Mouse (Mus musculus): ENCODE results near the gene Dnaaf1. TPM values are rescaled to one million over a fixed set of nuclear protein-coding genes. Genes with fewer than 3 reads are reported as not detected.
A peak's percentile ranks its signal among the peaks of the same experiment; 100 is the strongest.

Dnaaf1 gene
- polyA plus RNA-seq, 1 experiment from 2014 or later, result 2.6 TPM

DNA sequence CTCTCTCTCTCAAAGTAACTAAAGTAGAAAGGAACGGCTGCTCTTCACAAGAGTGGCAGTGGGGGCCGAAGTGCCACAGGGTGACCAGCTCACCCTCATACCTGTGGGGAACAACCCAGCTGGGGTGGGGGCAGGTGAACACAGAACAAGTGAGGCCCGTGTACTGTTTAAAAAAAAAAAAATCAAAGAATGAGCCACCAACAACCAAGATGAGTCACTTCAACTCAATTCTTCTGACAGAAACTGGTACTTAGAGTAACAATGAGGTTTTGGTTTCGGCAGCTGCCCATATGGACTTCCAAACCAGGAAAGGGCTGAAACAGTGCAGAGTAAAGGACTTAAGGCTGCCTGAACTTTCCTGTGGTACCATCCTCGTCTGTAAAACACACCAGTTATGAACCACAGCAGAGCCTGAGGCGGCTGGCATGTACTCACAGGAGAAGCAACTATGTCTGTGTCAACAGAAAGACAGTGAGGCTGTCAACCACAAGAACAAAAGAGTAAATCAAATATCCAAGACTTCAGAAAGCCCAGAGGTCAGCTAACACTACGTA, 26.4 kb upstream of the Dnaaf1 start:
- peaks cover 14% of the 10 kb centered on the region for H3K36me3 ChIP-seq (ENCODE audit: control insufficient read depth, insufficient read depth, low read length)
- H3K9me3 ChIP-seq (ENCODE audit: control insufficient read depth, low read length), result no peaks in the 10 kb centered on the region
- WGBS, result 69% methylated on average over 7 of the region's 7 CpGs
- no peak overlapping the region for H3K9ac ChIP-seq (ENCODE audit: low read depth, low read length)
- no peak for ATAC-seq
- no peak overlapping the region for H3K4me3 ChIP-seq (ENCODE audit: low read length)
- peaks cover 20% of the 10 kb centered on the region for H3K4me1 ChIP-seq (ENCODE audit: control insufficient read depth, insufficient read depth, low read length)
- H3K27me3 ChIP-seq (replicated peaks; ENCODE audit: control insufficient read depth, insufficient read depth, low read length), result no peaks in the 10 kb centered on the region
- no peak overlapping the region for H3K27ac ChIP-seq (ENCODE audit: low read length)
- H3K4me2 ChIP-seq (ENCODE audit: low read depth, low read length), result no peak overlapping the region

DNA sequence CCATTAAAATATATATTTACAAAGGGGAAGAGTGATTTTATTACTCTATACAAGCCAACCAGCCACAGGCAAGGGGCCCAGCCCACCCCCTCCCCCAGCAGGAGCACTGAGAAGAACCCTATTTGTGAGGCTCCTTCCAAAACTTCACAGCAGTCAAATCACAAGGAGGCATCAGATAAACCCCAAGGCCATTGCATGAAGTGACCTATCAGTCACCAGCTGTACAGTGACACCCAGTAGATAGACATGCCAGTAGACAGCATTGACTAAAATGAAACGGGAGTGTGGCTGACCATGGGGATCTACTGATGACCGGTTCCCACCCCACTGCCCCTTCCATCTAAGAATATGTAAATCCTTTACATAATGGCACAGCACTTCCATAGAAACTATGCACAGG, 22.1 kb upstream of the Dnaaf1 start:
- no peaks in the 10 kb centered on the region for H3K9me3 ChIP-seq (ENCODE audit: control insufficient read depth, low read length)
- peaks cover 45% of the 10 kb centered on the region for H3K4me1 ChIP-seq (ENCODE audit: control insufficient read depth, insufficient read depth, low read length)
- H3K9ac ChIP-seq (ENCODE audit: low read depth, low read length), result no peak overlapping the region
- no peak overlapping the region for H3K4me2 ChIP-seq (ENCODE audit: low read depth, low read length)
- no peaks in the 10 kb centered on the region for H3K27me3 ChIP-seq (replicated peaks; ENCODE audit: control insufficient read depth, insufficient read depth, low read length)
- no peaks in the 10 kb centered on the region for H3K36me3 ChIP-seq (ENCODE audit: control insufficient read depth, insufficient read depth, low read length)
- 76% methylated on average over 2 of the region's 2 CpGs for WGBS
- no peak overlapping the region for H3K4me3 ChIP-seq (ENCODE audit: low read length)
- H3K27ac ChIP-seq (ENCODE audit: low read length), result no peak overlapping the region
- no peak for ATAC-seq

DNA sequence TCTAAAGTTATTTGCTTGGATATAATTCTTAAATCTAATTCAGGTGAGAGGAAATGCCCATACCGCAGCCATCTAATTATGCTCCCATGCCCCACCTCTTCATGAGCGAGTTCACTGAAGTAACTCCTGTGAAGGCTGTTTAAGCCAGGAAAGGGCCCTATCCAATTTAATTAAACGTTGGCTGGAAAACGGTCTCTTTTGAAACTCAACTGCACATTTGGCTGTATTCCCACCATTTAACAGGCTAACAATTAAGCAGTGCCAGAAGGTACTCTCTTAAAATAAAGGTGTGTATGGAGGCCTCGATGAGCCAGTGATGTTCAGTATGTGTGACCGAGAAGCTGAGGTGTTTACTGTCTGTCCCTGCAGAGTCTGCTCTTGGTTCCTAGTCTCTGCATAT, 19.2 kb upstream of the Dnaaf1 start:
- ATAC-seq, result no peak
- Histone ChIP-seq H3K4me1 (ENCODE audit: control insufficient read depth, insufficient read depth, low read length) (peaks cover 45% of the 10 kb centered on the region), H3K27ac (ENCODE audit: low read length) (no peak overlapping the region), H3K4me3 (ENCODE audit: low read length) (no peak overlapping the region), H3K4me2 (ENCODE audit: low read depth, low read length) (no peak overlapping the region), H3K27me3 (replicated peaks; ENCODE audit: control insufficient read depth, insufficient read depth, low read length) (no peaks in the 10 kb centered on the region), H3K9ac (ENCODE audit: low read depth, low read length) (no peak overlapping the region), H3K9me3 (ENCODE audit: control insufficient read depth, low read length) (no peaks in the 10 kb centered on the region), H3K36me3 (ENCODE audit: control insufficient read depth, insufficient read depth, low read length) (no peaks in the 10 kb centered on the region)
- WGBS, result 84% methylated on average over 6 of the region's 6 CpGs

DNA sequence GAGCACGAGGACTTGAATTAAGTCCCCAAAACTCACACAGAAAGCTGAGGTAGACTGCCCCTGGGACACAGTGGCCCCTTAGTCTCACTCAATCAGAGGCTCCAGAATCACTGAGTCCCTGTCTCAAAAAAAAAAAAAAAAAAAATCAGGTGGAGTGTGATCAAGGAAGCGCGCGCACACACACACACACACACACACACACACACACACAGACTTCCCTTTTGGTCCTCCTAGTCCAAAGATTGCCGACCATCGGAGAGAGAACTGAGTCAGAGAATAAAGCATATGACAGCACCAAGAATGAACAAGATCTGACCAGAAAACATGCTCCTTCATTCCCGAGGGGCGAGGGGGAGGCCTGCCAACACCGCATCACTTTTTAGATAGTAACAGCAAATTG, 17.9 kb upstream of the Dnaaf1 start:
- H3K4me1 ChIP-seq (ENCODE audit: control insufficient read depth, insufficient read depth, low read length), result peaks cover 35% of the 10 kb centered on the region
- no peak overlapping the region; the same call in 1 of the 2 replicates for H3K27ac ChIP-seq (ENCODE audit: low read length)
- peak overlapping the region; percentile 77 for H3K4me3 ChIP-seq (ENCODE audit: low read length)
- peak overlapping the region; percentile 90 for H3K9ac ChIP-seq (ENCODE audit: low read depth, low read length)
- no peaks in the 10 kb centered on the region for H3K36me3 ChIP-seq (ENCODE audit: control insufficient read depth, insufficient read depth, low read length)
- no peak for ATAC-seq
- 71% methylated on average over 9 of the region's 9 CpGs for WGBS
- H3K4me2 ChIP-seq (ENCODE audit: low read depth, low read length), result peak overlapping the region; percentile 78
- no peaks in the 10 kb centered on the region for H3K27me3 ChIP-seq (replicated peaks; ENCODE audit: control insufficient read depth, insufficient read depth, low read length)
- H3K9me3 ChIP-seq (ENCODE audit: control insufficient read depth, low read length), result no peaks in the 10 kb centered on the region

DNA sequence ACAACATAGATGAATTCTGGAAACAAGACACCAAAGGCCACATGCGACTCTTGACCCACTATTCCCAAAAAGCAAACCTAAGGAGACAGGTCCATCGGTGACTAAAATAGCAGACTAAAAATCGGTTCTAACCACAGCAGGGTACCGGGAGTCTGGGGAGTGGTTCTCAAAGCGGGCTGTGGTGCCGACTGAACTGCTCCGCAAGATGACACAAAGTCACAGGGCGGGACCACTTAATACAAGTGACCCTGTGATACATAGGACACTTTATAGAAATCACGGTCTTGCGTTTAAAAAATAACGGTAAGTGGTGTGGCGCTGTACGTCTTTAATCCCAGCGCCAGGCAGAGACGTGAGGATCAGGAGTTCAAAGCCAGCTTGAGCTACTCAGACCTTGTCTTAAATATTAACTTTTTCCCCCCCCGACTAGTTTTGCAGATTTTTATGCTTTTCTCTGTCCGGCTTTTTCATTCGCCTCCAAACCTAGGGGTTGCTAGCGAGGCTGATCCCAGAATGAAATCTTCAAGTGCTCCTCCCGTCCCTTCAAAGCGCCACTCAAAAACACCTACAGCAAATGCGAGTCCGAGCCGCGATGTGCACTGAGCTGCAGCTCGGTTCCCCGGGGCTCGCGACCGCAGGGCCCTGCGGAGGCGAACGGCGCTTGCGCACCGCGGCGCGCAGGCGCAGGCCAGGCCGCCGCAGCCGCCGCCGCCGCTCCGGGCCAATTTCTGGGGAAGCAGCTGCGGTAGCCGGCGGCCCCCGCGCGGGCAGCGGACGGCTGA, 17.0 kb upstream of the Dnaaf1 start:
- peak overlapping the region; percentile 77 for H3K4me3 ChIP-seq (ENCODE audit: low read length)
- peak overlapping the region; percentile 78 for H3K4me2 ChIP-seq (ENCODE audit: low read depth, low read length)
- peaks cover 27% of the 10 kb centered on the region for H3K4me1 ChIP-seq (ENCODE audit: control insufficient read depth, insufficient read depth, low read length)
- no peaks in the 10 kb centered on the region for H3K36me3 ChIP-seq (ENCODE audit: control insufficient read depth, insufficient read depth, low read length)
- under 1% methylated on average over 55 of the region's 55 CpGs for WGBS
- H3K9ac ChIP-seq (ENCODE audit: low read depth, low read length), result peak overlapping the region; percentile 90
- peak overlapping the region; percentile 89 for H3K27ac ChIP-seq (ENCODE audit: low read length)
- ATAC-seq, result peak; percentile 93
- no peaks in the 10 kb centered on the region for H3K27me3 ChIP-seq (replicated peaks; ENCODE audit: control insufficient read depth, insufficient read depth, low read length)
- H3K9me3 ChIP-seq (ENCODE audit: control insufficient read depth, low read length), result no peaks in the 10 kb centered on the region

DNA sequence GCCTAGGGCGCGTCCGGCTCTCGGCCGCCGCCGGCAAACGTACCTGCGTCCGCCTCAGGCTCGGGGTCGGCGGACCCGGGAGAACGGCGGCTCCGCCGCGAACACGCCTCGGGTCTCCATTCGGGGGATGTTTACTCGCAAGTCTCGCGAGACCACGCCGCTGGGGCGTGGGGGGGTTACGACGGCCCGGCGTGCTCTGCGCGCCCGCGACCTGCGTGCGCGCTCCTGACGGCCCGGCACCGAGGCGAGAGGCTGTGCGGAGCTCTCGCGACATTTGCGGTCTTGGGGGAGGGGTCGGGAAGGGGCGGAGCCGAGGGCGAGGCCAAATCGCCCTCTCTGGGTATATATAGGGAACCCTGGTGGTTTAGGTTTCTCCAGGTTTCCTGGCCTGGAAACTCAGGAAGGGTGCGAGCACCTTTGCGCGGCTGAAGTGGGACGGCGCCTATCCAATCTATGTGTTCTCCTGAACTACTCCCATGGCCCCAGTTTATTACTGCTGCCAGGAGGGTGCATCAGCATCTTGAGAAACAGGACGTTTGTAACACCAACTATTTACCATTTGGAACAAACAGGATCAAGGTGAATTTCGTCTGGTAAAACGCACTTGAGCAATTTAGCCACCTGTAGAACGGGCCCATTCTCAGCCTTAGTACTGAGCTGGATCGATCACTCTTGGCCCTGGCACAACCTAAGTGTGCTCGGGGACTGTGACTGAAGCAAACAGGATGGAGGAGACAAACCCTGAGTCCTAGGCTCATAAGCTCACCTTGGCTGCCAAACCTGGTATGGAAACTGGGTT, 16.2 kb upstream of the Dnaaf1 start, which contains the start of gene Mbtps1:
Gene Mbtps1 (minus strand): TSS at position 133 of the 799 bp plus-strand sequence.
- Histone ChIP-seq H3K4me1 (ENCODE audit: control insufficient read depth, insufficient read depth, low read length) (peaks cover 23% of the 10 kb centered on the region), H3K27ac (ENCODE audit: low read length) (peak within 1 kb of the TSS; percentile 89), H3K4me3 (ENCODE audit: low read length) (peak within 1 kb of the TSS; percentile 77), H3K27me3 (replicated peaks; ENCODE audit: control insufficient read depth, insufficient read depth, low read length) (no peaks in the 10 kb centered on the region), H3K9ac (ENCODE audit: low read depth, low read length) (peak within 1 kb of the TSS; percentile 90), H3K36me3 (ENCODE audit: control insufficient read depth, insufficient read depth, low read length) (no peaks in the 10 kb centered on the region), H3K9me3 (ENCODE audit: control insufficient read depth, low read length) (no peaks in the 10 kb centered on the region), H3K4me2 (ENCODE audit: low read depth, low read length) (peak within 1 kb of the TSS; percentile 78)
- peak; percentile 95 for ATAC-seq
- 5% methylated on average over 63 of the region's 63 CpGs for WGBS

DNA sequence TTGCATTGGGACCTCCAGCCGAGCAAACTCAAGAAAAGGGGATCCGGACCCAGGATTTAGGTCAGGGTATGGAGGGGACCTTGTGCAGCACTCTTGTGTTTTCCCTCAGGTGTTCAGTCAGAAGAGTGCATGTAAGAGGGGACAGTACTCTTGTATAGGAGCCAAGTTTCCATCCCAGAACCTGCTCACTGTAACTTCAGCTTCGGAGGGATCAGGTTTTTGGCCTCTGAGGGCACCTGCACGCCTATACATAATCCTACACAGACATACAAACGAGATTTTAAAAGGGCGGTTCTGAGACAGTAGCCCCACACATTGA, 15.7 kb upstream of the Dnaaf1 start:
- H3K36me3 ChIP-seq (ENCODE audit: control insufficient read depth, insufficient read depth, low read length), result no peaks in the 10 kb centered on the region
- no peak for ATAC-seq
- H3K9me3 ChIP-seq (ENCODE audit: control insufficient read depth, low read length), result no peaks in the 10 kb centered on the region
- no peaks in the 10 kb centered on the region for H3K27me3 ChIP-seq (replicated peaks; ENCODE audit: control insufficient read depth, insufficient read depth, low read length)
- peak overlapping the region; percentile 77 for H3K4me3 ChIP-seq (ENCODE audit: low read length)
- peaks cover 18% of the 10 kb centered on the region for H3K4me1 ChIP-seq (ENCODE audit: control insufficient read depth, insufficient read depth, low read length)
- peak overlapping the region; percentile 65 for H3K4me2 ChIP-seq (ENCODE audit: low read depth, low read length)
- H3K27ac ChIP-seq (ENCODE audit: low read length), result peak overlapping the region; percentile 62; the same call in 1 of the 2 replicates
- 90% methylated on average over 6 of the region's 6 CpGs for WGBS
- peak overlapping the region; percentile 68 for H3K9ac ChIP-seq (ENCODE audit: low read depth, low read length)

DNA sequence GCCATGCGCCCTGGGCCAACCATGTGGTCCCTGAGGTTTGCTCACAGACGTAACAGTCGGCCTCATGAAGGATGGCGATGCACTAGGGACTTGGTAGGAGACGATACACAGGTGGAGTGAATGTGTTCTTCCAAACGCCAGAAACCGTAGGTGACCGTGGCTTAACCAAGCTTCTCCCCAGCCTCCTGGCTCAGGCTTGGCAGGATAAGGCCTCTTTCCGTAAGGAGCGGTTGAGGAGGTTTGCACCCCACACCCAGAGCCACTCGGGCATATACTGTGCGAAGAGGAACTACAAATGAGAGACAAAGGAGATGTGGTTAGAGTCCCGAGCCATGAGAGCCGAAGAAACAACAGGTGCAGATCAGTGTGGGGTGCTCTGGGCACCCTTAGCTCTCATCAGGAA, 11.2 kb upstream of the Dnaaf1 start:
- no peaks in the 10 kb centered on the region; the same call in 1 of the 2 replicates for H3K4me1 ChIP-seq (ENCODE audit: control insufficient read depth, insufficient read depth, low read length)
- WGBS, result 88% methylated on average over 14 of the region's 14 CpGs
- ATAC-seq, result no peak
- H3K4me3 ChIP-seq (ENCODE audit: low read length), result no peak overlapping the region
- H3K27ac ChIP-seq (ENCODE audit: low read length), result no peak overlapping the region
- no peaks in the 10 kb centered on the region for H3K9me3 ChIP-seq (ENCODE audit: control insufficient read depth, low read length)
- H3K36me3 ChIP-seq (ENCODE audit: control insufficient read depth, insufficient read depth, low read length), result peaks cover 10% of the 10 kb centered on the region; the same call in 1 of the 2 replicates
- no peak overlapping the region for H3K4me2 ChIP-seq (ENCODE audit: low read depth, low read length)
- no peak overlapping the region for H3K9ac ChIP-seq (ENCODE audit: low read depth, low read length)
- H3K27me3 ChIP-seq (replicated peaks; ENCODE audit: control insufficient read depth, insufficient read depth, low read length), result no peaks in the 10 kb centered on the region

DNA sequence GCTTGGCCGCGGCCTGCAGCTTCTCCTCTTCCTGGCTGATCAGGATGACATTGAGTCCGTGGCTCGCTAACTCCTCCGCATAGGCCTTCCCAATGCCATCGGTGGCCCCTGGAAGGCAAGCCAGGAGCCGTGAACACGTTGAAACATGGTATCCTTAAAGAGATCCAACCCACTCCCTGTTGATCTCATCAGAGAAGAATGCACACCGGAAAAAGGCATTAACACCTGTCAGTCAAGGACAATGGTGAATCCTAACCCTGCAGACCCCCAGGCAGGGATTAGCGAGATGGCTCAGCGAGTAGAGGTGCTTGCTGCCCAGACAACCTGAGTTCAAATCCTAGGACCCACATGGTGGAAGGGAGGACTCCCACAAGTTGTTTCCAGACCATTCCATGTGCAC, 8.7 kb upstream of the Dnaaf1 start:
- Histone ChIP-seq H3K4me2 (ENCODE audit: low read depth, low read length) (no peak overlapping the region), H3K4me3 (ENCODE audit: low read length) (no peak overlapping the region), H3K4me1 (ENCODE audit: control insufficient read depth, insufficient read depth, low read length) (no peaks in the 10 kb centered on the region), H3K27me3 (replicated peaks; ENCODE audit: control insufficient read depth, insufficient read depth, low read length) (no peaks in the 10 kb centered on the region), H3K9me3 (ENCODE audit: control insufficient read depth, low read length) (no peaks in the 10 kb centered on the region), H3K27ac (ENCODE audit: low read length) (no peak overlapping the region), H3K9ac (ENCODE audit: low read depth, low read length) (no peak overlapping the region), H3K36me3 (ENCODE audit: control insufficient read depth, insufficient read depth, low read length) (peaks cover 10% of the 10 kb centered on the region; the same call in 1 of the 2 replicates)
- WGBS, result 78% methylated on average over 11 of the region's 11 CpGs
- ATAC-seq, result no peak
